Mouse (Mus musculus): ENCODE measurements around the gene Homez. TPM values are rescaled to one million over a fixed set of nuclear protein-coding genes. Genes with fewer than 3 reads are reported as not detected.

Gene Homez
- polyA plus RNA-seq, 1 experiment from 2014 or later, result 10.7 TPM

DNA sequence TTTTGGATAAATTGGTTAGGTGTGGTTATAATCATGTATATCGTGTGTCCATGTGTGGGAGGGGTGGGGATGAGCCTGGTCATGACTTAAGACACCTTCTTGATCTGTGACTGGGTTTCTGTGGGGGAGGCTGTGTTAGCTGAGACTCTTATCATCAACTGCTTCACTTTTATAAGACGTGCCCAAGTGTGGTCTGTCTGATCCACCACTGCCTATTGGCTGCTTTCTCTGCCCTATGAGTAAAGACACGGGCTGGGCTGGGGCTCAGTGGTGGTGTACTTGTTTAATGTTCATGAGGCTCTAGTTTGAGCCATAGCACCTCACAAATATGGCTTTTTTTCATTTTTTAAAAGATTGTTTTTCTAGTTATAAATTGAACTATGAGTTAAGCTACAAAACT is 55.0 kb downstream of the Homez start:
- ATAC-seq (ENCODE audit: low FRiP score) (no peak), DNase-seq (ENCODE audit: low spot score) (no peak)
- Histone ChIP-seq H3K27me3 (ENCODE audit: control insufficient read depth, insufficient read depth, low read length) (no peaks in the 10 kb centered on the region), H3K9ac (no peak overlapping the region), H3K4me3 (replicated peaks; ENCODE audit: low read length) (no peak overlapping the region), H3K4me1 (replicated peaks; ENCODE audit: control insufficient read depth, insufficient read depth, low read length) (no peaks in the 10 kb centered on the region), H3K4me2 (replicated peaks) (no peak overlapping the region), H3K36me3 (replicated peaks; ENCODE audit: control insufficient read depth, insufficient read depth) (no peaks in the 10 kb centered on the region), H3K27ac (no peak overlapping the region), H3K9me3 (ENCODE audit: control insufficient read depth, low read length) (no peaks in the 10 kb centered on the region)
- WGBS, result 71% methylated on average over 3 of the region's 3 CpGs

DNA sequence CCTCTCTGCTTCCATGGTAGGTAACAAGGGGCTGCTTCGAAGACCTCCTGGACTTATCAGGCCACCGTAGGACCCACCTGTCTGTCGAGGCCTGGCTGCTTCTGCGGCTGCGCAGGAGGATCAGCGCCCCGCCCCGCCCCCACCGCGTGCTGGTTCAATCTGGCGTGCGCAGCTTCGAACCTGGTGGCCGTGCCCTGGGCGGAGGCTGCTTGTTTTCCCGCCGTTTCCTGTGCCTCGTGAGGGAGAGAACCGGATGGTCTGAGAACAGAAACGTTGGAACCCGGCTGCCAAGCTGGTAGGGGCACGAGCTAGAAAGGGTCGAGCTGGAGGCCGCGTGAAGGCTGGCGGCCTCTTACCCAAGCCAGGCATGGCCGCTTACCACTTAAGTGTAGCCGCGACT is 56.8 kb downstream of the Homez start, which contains the start of gene Rnf212b:
Gene Rnf212b, plus strand, starts transcription at position 151 of the 400 bp plus-strand sequence.
- Histone ChIP-seq H3K9me3 (ENCODE audit: control insufficient read depth, low read length) (no peaks in the 10 kb centered on the region), H3K4me1 (replicated peaks; ENCODE audit: control insufficient read depth, insufficient read depth, low read length) (no peaks in the 10 kb centered on the region), H3K27ac (no peak within 1 kb of the TSS), H3K4me3 (replicated peaks; ENCODE audit: low read length) (no peak within 1 kb of the TSS), H3K9ac (no peak within 1 kb of the TSS), H3K27me3 (ENCODE audit: control insufficient read depth, insufficient read depth, low read length) (no peaks in the 10 kb centered on the region), H3K36me3 (replicated peaks; ENCODE audit: control insufficient read depth, insufficient read depth) (no peaks in the 10 kb centered on the region), H3K4me2 (replicated peaks) (no peak within 1 kb of the TSS)
- ATAC-seq (ENCODE audit: low FRiP score), result no peak
- DNase-seq (ENCODE audit: low spot score), result no peak
- WGBS, result 86% methylated on average over 29 of the region's 29 CpGs

DNA sequence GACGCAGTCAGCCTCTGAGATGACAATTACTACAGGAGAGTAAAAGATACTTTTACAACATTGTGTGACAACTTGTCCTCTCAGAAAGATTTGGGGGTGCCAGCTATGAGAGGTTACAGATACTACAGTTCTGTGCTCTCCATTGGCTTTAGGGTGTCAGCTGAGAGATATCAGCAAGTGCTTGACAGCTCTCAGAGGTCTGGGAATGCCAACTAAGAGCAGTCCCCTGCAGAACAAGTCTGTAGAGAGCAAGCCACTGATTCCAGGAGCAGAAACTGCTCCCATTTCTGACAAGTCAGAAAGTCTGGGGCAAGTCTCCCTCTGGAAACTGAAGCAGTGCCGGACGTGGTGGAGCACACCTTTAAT is 61.1 kb downstream of the Homez start:
- Histone ChIP-seq H3K36me3 (replicated peaks; ENCODE audit: control insufficient read depth, insufficient read depth) (no peaks in the 10 kb centered on the region), H3K4me1 (replicated peaks; ENCODE audit: control insufficient read depth, insufficient read depth, low read length) (no peaks in the 10 kb centered on the region), H3K9me3 (ENCODE audit: control insufficient read depth, low read length) (no peaks in the 10 kb centered on the region), H3K9ac (no peak overlapping the region), H3K4me3 (replicated peaks; ENCODE audit: low read length) (no peak overlapping the region), H3K27me3 (ENCODE audit: control insufficient read depth, insufficient read depth, low read length) (no peaks in the 10 kb centered on the region), H3K4me2 (replicated peaks) (no peak overlapping the region), H3K27ac (no peak overlapping the region)
- ATAC-seq (ENCODE audit: low FRiP score), result no peak
- DNase-seq (ENCODE audit: low spot score), result no peak
- WGBS, result 88% methylated on average over 3 of the region's 3 CpGs

DNA sequence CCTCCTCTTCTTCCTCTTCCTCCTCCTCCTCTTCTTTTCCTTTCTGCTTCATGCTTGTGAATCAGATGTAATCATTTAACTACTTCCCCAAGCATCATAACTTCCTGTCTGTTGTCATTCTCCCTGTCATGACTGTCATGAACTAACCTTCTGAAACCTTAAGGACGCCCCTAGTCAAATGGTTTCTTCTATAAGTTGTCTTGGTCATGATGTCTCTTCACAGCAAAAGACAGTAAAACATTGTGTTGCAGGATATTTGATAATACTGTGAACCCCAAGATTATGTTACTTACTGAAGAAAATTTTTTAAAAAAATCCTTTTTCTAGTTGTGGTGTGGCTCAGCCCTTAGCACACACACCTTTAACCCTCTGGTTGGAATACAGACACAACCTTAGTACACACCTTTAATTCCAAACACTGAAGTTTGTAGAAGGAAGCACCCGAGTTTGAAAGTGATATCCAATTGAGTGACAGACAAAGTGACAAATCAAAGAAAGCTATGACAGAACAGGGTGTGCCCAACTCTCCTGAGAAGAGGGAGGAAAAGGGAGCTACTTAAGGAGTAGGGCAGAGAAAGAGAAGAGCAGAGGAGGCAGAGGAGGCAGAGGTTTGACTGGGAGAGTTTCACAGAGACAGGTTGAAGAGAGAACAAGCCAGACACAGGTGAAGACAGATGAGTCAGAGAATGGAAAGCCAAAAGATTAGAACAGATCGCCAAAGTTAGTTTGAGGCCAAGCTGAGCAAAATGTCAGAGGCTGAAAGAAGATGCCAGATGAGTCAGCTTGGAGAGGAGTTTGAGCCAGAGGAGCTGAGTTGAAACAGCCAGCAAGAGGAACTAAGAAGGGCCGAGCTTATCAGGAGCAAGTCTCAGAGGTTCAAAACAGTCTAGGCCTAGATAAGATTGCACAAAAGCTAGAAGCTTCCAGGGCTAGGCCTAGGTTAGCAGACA is 61.8 kb downstream of the Homez start:
- no peak overlapping the region for H3K27ac ChIP-seq
- no peak overlapping the region for H3K4me2 ChIP-seq (replicated peaks)
- DNase-seq (ENCODE audit: low spot score) (no peak), ATAC-seq (ENCODE audit: low FRiP score) (no peak)
- no peaks in the 10 kb centered on the region for H3K36me3 ChIP-seq (replicated peaks; ENCODE audit: control insufficient read depth, insufficient read depth)
- no peaks in the 10 kb centered on the region for H3K27me3 ChIP-seq (ENCODE audit: control insufficient read depth, insufficient read depth, low read length)
- H3K9me3 ChIP-seq (ENCODE audit: control insufficient read depth, low read length), result no peaks in the 10 kb centered on the region
- H3K9ac ChIP-seq, result no peak overlapping the region
- no peak overlapping the region for H3K4me3 ChIP-seq (replicated peaks; ENCODE audit: low read length)
- H3K4me1 ChIP-seq (replicated peaks; ENCODE audit: control insufficient read depth, insufficient read depth, low read length), result no peaks in the 10 kb centered on the region
- WGBS, result 81% methylated on average over 4 of the region's 4 CpGs

DNA sequence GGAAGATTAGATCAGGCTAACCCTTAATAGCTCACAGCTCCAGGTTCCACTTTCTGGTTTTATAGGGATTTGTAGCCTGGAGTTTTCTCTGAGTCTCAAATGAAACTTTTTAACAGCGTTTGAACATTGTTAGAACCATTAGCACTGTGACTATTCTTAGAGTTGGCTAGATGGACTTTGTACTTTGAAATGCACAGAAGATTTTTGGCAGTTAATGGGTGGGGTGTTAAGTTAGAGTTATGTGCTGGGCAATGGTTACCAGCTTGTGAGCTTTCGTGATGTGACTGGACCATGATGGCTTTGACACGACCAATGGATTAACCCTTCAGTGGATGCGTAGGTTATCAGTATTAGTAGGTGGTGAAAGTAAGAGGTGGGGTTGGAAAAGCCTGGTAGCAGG is 64.6 kb downstream of the Homez start:
- no peaks in the 10 kb centered on the region for H3K36me3 ChIP-seq (replicated peaks; ENCODE audit: control insufficient read depth, insufficient read depth)
- 93% methylated on average over 4 of the region's 4 CpGs for WGBS
- H3K9ac ChIP-seq, result no peak overlapping the region
- H3K4me3 ChIP-seq (replicated peaks; ENCODE audit: low read length), result no peak overlapping the region
- ATAC-seq (ENCODE audit: low FRiP score) (no peak), DNase-seq (ENCODE audit: low spot score) (no peak)
- no peak overlapping the region for H3K4me2 ChIP-seq (replicated peaks)
- H3K9me3 ChIP-seq (ENCODE audit: control insufficient read depth, low read length), result no peaks in the 10 kb centered on the region
- H3K27ac ChIP-seq, result no peak overlapping the region
- no peaks in the 10 kb centered on the region for H3K27me3 ChIP-seq (ENCODE audit: control insufficient read depth, insufficient read depth, low read length)
- H3K4me1 ChIP-seq (replicated peaks; ENCODE audit: control insufficient read depth, insufficient read depth, low read length), result no peaks in the 10 kb centered on the region

Other genes starting within 250 kb of the Homez start
- gene Psmb11, start 249.5 kb downstream of the Homez start, polyA plus RNA-seq (2014; fragmentation: Nextera tagmentation; extraction: Ambion mirVana), result 0.16 TPM in 1 of 2 replicates, not detected in the other
- gene Gm17606, start 230.0 kb downstream of the Homez start, polyA plus RNA-seq (2014; fragmentation: Nextera tagmentation; extraction: Ambion mirVana), result not detected in 2 replicates
- gene Cdh24, start 229.6 kb downstream of the Homez start, polyA plus RNA-seq (2014; fragmentation: Nextera tagmentation; extraction: Ambion mirVana), result 10.5 and 12.2 TPM in 2 replicates
- 67.1 and 71.2 TPM in 2 replicates for gene 1700123O20Rik, start 184.7 kb downstream of the Homez start, polyA plus RNA-seq (2014; fragmentation: Nextera tagmentation; extraction: Ambion mirVana)
- 98.2 and 99.1 TPM in 2 replicates for gene Acin1, start 184.0 kb downstream of the Homez start, polyA plus RNA-seq (2014; fragmentation: Nextera tagmentation; extraction: Ambion mirVana)
- 0.21 and 0.29 TPM in 2 replicates for gene Gm29776, start 172.1 kb downstream of the Homez start, polyA plus RNA-seq (2014; fragmentation: Nextera tagmentation; extraction: Ambion mirVana)
- gene Cebpe, start 158.8 kb downstream of the Homez start, polyA plus RNA-seq (2014; fragmentation: Nextera tagmentation; extraction: Ambion mirVana), result not detected in 2 replicates
- gene Slc7a8, start 89.0 kb downstream of the Homez start, polyA plus RNA-seq (2014; fragmentation: Nextera tagmentation; extraction: Ambion mirVana), result 9.8 and 10.7 TPM in 2 replicates
- gene Rnf212b, start 56.8 kb downstream of the Homez start, polyA plus RNA-seq (2014; fragmentation: Nextera tagmentation; extraction: Ambion mirVana), result not detected in 2 replicates
- gene Ppp1r3e, start 6.6 kb upstream of the Homez start, polyA plus RNA-seq (2014; fragmentation: Nextera tagmentation; extraction: Ambion mirVana), result 5.0 and 5.7 TPM in 2 replicates
- 5.2 and 5.3 TPM in 2 replicates for gene Bcl2l2, start 12.4 kb upstream of the Homez start, polyA plus RNA-seq (2014; fragmentation: Nextera tagmentation; extraction: Ambion mirVana)
- gene Gm20521, start 12.5 kb upstream of the Homez start, polyA plus RNA-seq (2014; fragmentation: Nextera tagmentation; extraction: Ambion mirVana), result not detected in 2 replicates
- 141 and 159 TPM in 2 replicates for gene Pabpn1, start 21.5 kb upstream of the Homez start, polyA plus RNA-seq (2014; fragmentation: Nextera tagmentation; extraction: Ambion mirVana)
- gene Slc22a17, start 42.2 kb upstream of the Homez start, polyA plus RNA-seq (2014; fragmentation: Nextera tagmentation; extraction: Ambion mirVana), result 136 and 142 TPM in 2 replicates
- gene Efs, start 55.2 kb upstream of the Homez start, polyA plus RNA-seq (2014; fragmentation: Nextera tagmentation; extraction: Ambion mirVana), result 15.4 and 15.6 TPM in 2 replicates
- 0.72 and 0.74 TPM in 2 replicates for gene Il25, start 61.7 kb upstream of the Homez start, polyA plus RNA-seq (2014; fragmentation: Nextera tagmentation; extraction: Ambion mirVana)
- gene Cmtm5, start 65.3 kb upstream of the Homez start, polyA plus RNA-seq (2014; fragmentation: Nextera tagmentation; extraction: Ambion mirVana), result 11.3 and 11.4 TPM in 2 replicates
- gene Myh6, start 96.0 kb upstream of the Homez start, polyA plus RNA-seq (2014; fragmentation: Nextera tagmentation; extraction: Ambion mirVana), result 0.78 and 2.1 TPM in 2 replicates
- not detected in 2 replicates for gene Gm17428, start 106.0 kb upstream of the Homez start, polyA plus RNA-seq (2014; fragmentation: Nextera tagmentation; extraction: Ambion mirVana)
- gene Myh7, start 123.7 kb upstream of the Homez start, polyA plus RNA-seq (2014; fragmentation: Nextera tagmentation; extraction: Ambion mirVana), result 5.6 and 6.7 TPM in 2 replicates
- 42.6 and 43.1 TPM in 2 replicates for gene Ngdn, start 144.5 kb upstream of the Homez start, polyA plus RNA-seq (2014; fragmentation: Nextera tagmentation; extraction: Ambion mirVana)
- gene Zfhx2, start 221.4 kb upstream of the Homez start, polyA plus RNA-seq (2014; fragmentation: Nextera tagmentation; extraction: Ambion mirVana), result 17.8 and 21.5 TPM in 2 replicates
- gene Thtpa, start 223.8 kb upstream of the Homez start, polyA plus RNA-seq (2014; fragmentation: Nextera tagmentation; extraction: Ambion mirVana), result 30.4 and 30.7 TPM in 2 replicates
- gene Ap1g2, start 235.6 kb upstream of the Homez start, polyA plus RNA-seq (2014; fragmentation: Nextera tagmentation; extraction: Ambion mirVana), result 6.3 and 8.6 TPM in 2 replicates
- gene Jph4, start 246.0 kb upstream of the Homez start, polyA plus RNA-seq (2014; fragmentation: Nextera tagmentation; extraction: Ambion mirVana), result 35.4 and 42.7 TPM in 2 replicates